In genomic region chr10:77212354-77213120, GRCm38 (mm10) we compare ENCODE assay signal across 16 mouse cellular contexts. TPM values are rescaled to one million over a fixed set of nuclear protein-coding genes. Genes with fewer than 3 reads are reported as not detected.
A peak's percentile ranks its signal among the peaks of the same experiment; 100 is the strongest.
DNase-seq lines count a peak whose midpoint lies in the region; ATAC-seq and TF ChIP-seq lines count a peak whose summit lies in the region.
"Had no signal": no experiment of that assay in that cellular context is flagged by ENCODE, and none has a peak within 500 bp of the region (broad histone marks: within the 10 kb centered on the region; RNA-seq: fewer than 3 reads in every experiment).

No protein-coding gene starts in this region.

- no peak for TF ChIP-seq CTCF in stomach, postnatal 0 days (IDR thresholded peaks at IDR 0.05; ENCODE audit: low read depth)

- peaks cover 88% of the 10 kb centered on the region for H3K4me1 ChIP-seq in erythroblast, embryonic 14.5 days (ENCODE audit: control insufficient read depth)
- H3K4me1 ChIP-seq in kidney, embryonic 14.5 days (ENCODE audit: control insufficient read depth, insufficient read depth, low read length) = peaks cover 36% of the 10 kb centered on the region
- H3K4me1 ChIP-seq in stomach, embryonic 16.5 days (ENCODE audit: control insufficient read depth, insufficient read depth, low read length) = peaks cover 31% of the 10 kb centered on the region
- H3K4me1 ChIP-seq in stomach, postnatal 0 days (replicated peaks; ENCODE audit: control insufficient read depth, insufficient read depth) = peaks cover 3% of the 10 kb centered on the region

- no peak overlapping the region for H3K27ac ChIP-seq in kidney, embryonic 14.5 days (ENCODE audit: low read depth, low read length)
- H3K27ac ChIP-seq in stomach, embryonic 16.5 days (ENCODE audit: low read length) = peak overlapping the region; percentile 74; the same call in 1 of the 2 replicates
- H3K27ac ChIP-seq in stomach, postnatal 0 days (replicated peaks) = no peak overlapping the region
- H3K27ac ChIP-seq: neural tube, embryonic 12.5 days had no signal

- WGBS in kidney, embryonic 14.5 days = 76% methylated on average over 6 of the region's 6 CpGs
- 75% methylated on average over 6 of the region's 6 CpGs for WGBS in stomach, embryonic 16.5 days
- WGBS in stomach, postnatal 0 days = 82% methylated on average over 6 of the region's 6 CpGs

- no peak for DNase-seq in kidney, postnatal 14 days
- no peak for DNase-seq in stomach, postnatal 0 days (ENCODE audit: low spot score)
- DNase-seq in layer of hippocampus, adult 18-20 months (ENCODE audit: low spot score in 2 of 2) = no peak
- DNase-seq in urinary bladder, postnatal 36 days (ENCODE audit: low spot score in 2 of 2) = no peak
- DNase-seq: adrenal gland, postnatal 10 days; cerebellum, adult 9-11 months; layer of hippocampus, adult 9-11 months; left cerebral cortex, postnatal 4 days; thymus, postnatal 25 days had no signal

- peak overlapping the region; percentile 65 for H3K4me3 ChIP-seq in erythroblast, embryonic 14.5 days (replicated peaks)
- no peak overlapping the region for H3K4me3 ChIP-seq in kidney, embryonic 14.5 days (ENCODE audit: low read length)
- no peak overlapping the region for H3K4me3 ChIP-seq in stomach, embryonic 16.5 days (replicated peaks; ENCODE audit: low read length)
- no peak overlapping the region for H3K4me3 ChIP-seq in stomach, postnatal 0 days (ENCODE audit: low read depth, low read length)
- H3K4me3 ChIP-seq: neural tube, embryonic 12.5 days had no signal

- no peaks in the 10 kb centered on the region for H3K9me3 ChIP-seq in erythroblast, embryonic 14.5 days (ENCODE audit: control insufficient read depth, low read length)
- H3K9me3 ChIP-seq in kidney, embryonic 14.5 days (ENCODE audit: control insufficient read depth, low read length) = no peaks in the 10 kb centered on the region
- H3K9me3 ChIP-seq in stomach, embryonic 16.5 days (replicated peaks; ENCODE audit: control insufficient read depth, low read length) = no peaks in the 10 kb centered on the region
- H3K9me3 ChIP-seq in stomach, postnatal 0 days (ENCODE audit: control insufficient read depth, low read length) = no peaks in the 10 kb centered on the region
- H3K9me3 ChIP-seq: neural tube, embryonic 12.5 days had no signal

- H3K36me3 ChIP-seq in erythroblast, embryonic 14.5 days (ENCODE audit: control insufficient read depth) = peaks cover 18% of the 10 kb centered on the region
- no peaks in the 10 kb centered on the region for H3K36me3 ChIP-seq in kidney, embryonic 14.5 days (ENCODE audit: control insufficient read depth, insufficient read depth, low read length)
- no peaks in the 10 kb centered on the region for H3K36me3 ChIP-seq in stomach, embryonic 16.5 days (ENCODE audit: control insufficient read depth, insufficient read depth, low read length)
- H3K36me3 ChIP-seq in stomach, postnatal 0 days (ENCODE audit: control insufficient read depth, insufficient read depth, low read length) = no peaks in the 10 kb centered on the region
- H3K36me3 ChIP-seq: neural tube, embryonic 12.5 days had no signal

- no peaks in the 10 kb centered on the region for H3K27me3 ChIP-seq in erythroblast, embryonic 14.5 days (ENCODE audit: control insufficient read depth)
- no peaks in the 10 kb centered on the region for H3K27me3 ChIP-seq in kidney, embryonic 14.5 days (ENCODE audit: control insufficient read depth, insufficient read depth, low read length)
- no peaks in the 10 kb centered on the region for H3K27me3 ChIP-seq in stomach, embryonic 16.5 days (ENCODE audit: control insufficient read depth, insufficient read depth, low read length)
- no peaks in the 10 kb centered on the region for H3K27me3 ChIP-seq in stomach, postnatal 0 days (ENCODE audit: control insufficient read depth, insufficient read depth, low read length)
- H3K27me3 ChIP-seq: neural tube, embryonic 12.5 days had no signal

- no peak for ATAC-seq in erythroblast, adult 5-6 weeks (replicated peaks; ENCODE audit: low FRiP score, poor library complexity, severe bottlenecking)
- 0 out of 2 replicates have a peak, but pooled peaks have one; percentile 16 for ATAC-seq in kidney, embryonic 14.5 days (ENCODE audit: low FRiP score, low TSS enrichment)
- no peak; the same call in 1 of the 2 replicates for ATAC-seq in stomach, embryonic 16.5 days (ENCODE audit: insufficient read depth, low FRiP score)
- no peak for ATAC-seq in stomach, postnatal 0 days (ENCODE audit: low FRiP score, low TSS enrichment)
- ATAC-seq: hindbrain, embryonic 16.5 days; midbrain, embryonic 16.5 days had no signal

- TF ChIP-seq EP300 in stomach, postnatal 0 days (optimal IDR thresholded peaks at IDR 0.05) = no peak

- no peak overlapping the region for H3K4me2 ChIP-seq in kidney, embryonic 14.5 days (replicated peaks; ENCODE audit: low read depth, low read length)
- H3K4me2 ChIP-seq in stomach, embryonic 16.5 days (ENCODE audit: low read depth, low read length) = no peak overlapping the region
- H3K4me2 ChIP-seq in stomach, postnatal 0 days (replicated peaks; ENCODE audit: low read depth) = no peak overlapping the region
- H3K4me2 ChIP-seq: neural tube, embryonic 12.5 days had no signal

- no peak overlapping the region for H3K9ac ChIP-seq in kidney, embryonic 14.5 days (ENCODE audit: low read depth, low read length)
- H3K9ac ChIP-seq in stomach, embryonic 16.5 days (ENCODE audit: low read length) = no peak overlapping the region
- no peak overlapping the region for H3K9ac ChIP-seq in stomach, postnatal 0 days (ENCODE audit: low read length)
- H3K9ac ChIP-seq: neural tube, embryonic 12.5 days had no signal

RNA-seq across cellular contexts. Expression of gene Col18a1, which starts 46.2 kb away (rescaled TPM):
- 0.45 and 0.66 TPM in 2 replicates for polyA plus RNA-seq in erythroblast, embryonic 14.5 days (2012)
- total RNA-seq in erythroblast, adult 5-6 weeks (2015; ENCODE audit: low replicate concordance) = not detected in 2 replicates
- under 0.01 TPM in 1 of 2 replicates, not detected in the other for total RNA-seq in erythroblast, adult 5-6 weeks (2017; ENCODE audit: low replicate concordance)
- polyA plus RNA-seq in kidney, embryonic 14.5 days (2014; fragmentation: Nextera tagmentation; extraction: Ambion mirVana) = 78.6 and 140 TPM in 2 replicates
- 78.9 and 82.2 TPM in 2 replicates for polyA plus RNA-seq in stomach, embryonic 16.5 days (2015; fragmentation: Nextera tagmentation; extraction: Ambion mirVana)
- polyA plus RNA-seq in stomach, postnatal 0 days (2015; fragmentation: Nextera tagmentation; extraction: Ambion mirVana) = 26.3 and 26.6 TPM in 2 replicates
- 1 to 10 TPM; 3.3 to 3.5 TPM for total RNA-seq in layer of hippocampus, adult 18-20 months (2021)

RNA-seq across cellular contexts. Expression of gene Pofut2, which starts 46.5 kb away (rescaled TPM):
- 5.0 and 5.7 TPM in 2 replicates for polyA plus RNA-seq in erythroblast, embryonic 14.5 days (2012)
- total RNA-seq in erythroblast, adult 5-6 weeks (2015; ENCODE audit: low replicate concordance) = 0.77 and 2.9 TPM in 2 replicates
- 2.0 and 3.4 TPM in 2 replicates for total RNA-seq in erythroblast, adult 5-6 weeks (2017; ENCODE audit: low replicate concordance)
- 96.3 and 112 TPM in 2 replicates for polyA plus RNA-seq in kidney, embryonic 14.5 days (2014; fragmentation: Nextera tagmentation; extraction: Ambion mirVana)
- polyA plus RNA-seq in stomach, embryonic 16.5 days (2015; fragmentation: Nextera tagmentation; extraction: Ambion mirVana) = 125 and 137 TPM in 2 replicates
- 50.7 and 54.0 TPM in 2 replicates for polyA plus RNA-seq in stomach, postnatal 0 days (2015; fragmentation: Nextera tagmentation; extraction: Ambion mirVana)
- 10 to 100 TPM; 30.3 to 30.9 TPM for total RNA-seq in layer of hippocampus, adult 18-20 months (2021)

Comparison
In these comparisons a context has a peak if more than half of its experiments do, and no peak if none do; other contexts are left out.
1. RNA of gene Col18a1, which starts 46.2 kb away (polyA plus RNA-seq): 78.6 to 140 TPM in kidney, embryonic 14.5 days, 78.9 to 82.2 TPM in stomach, embryonic 16.5 days and 26.3 to 26.6 TPM in stomach, postnatal 0 days; 0.45 to 0.66 TPM in erythroblast, embryonic 14.5 days; every median in the first group is over 10 times any median in the second.